Mouse (Mus musculus) erythroblast, embryonic 14.5 days (primary cell): Measurements from ENCODE around the gene Poc5. TPM values are rescaled to one million over a fixed set of nuclear protein-coding genes. Genes with fewer than 3 reads are reported as not detected.

Source experiments
- H3K27me3 ChIP-seq: 2 replicates; pipeline ENCODE4 v1.6.1; 2012; ENCODE audit warnings: inconsistent platforms; ENCODE audit not compliant: control insufficient read depth
- H3K36me3 ChIP-seq: 2 replicates; pipeline ENCODE4 v1.6.1; 2012; ENCODE audit warnings: mild to moderate bottlenecking, inconsistent platforms; ENCODE audit not compliant: control insufficient read depth
- H3K4me1 ChIP-seq: 2 replicates; pipeline ENCODE4 v1.6.1; 2012; ENCODE audit warnings: inconsistent platforms; ENCODE audit not compliant: control insufficient read depth
- H3K4me3 ChIP-seq: replicated peaks from 2 replicates; pipeline ENCODE3; 2012; ENCODE audit warnings: moderate library complexity, mild to moderate bottlenecking, inconsistent platforms
- H3K9me3 ChIP-seq: 2 replicates; pipeline ENCODE4 v1.6.1; 2012; ENCODE audit warnings: low read length, inconsistent platforms, mixed read lengths; ENCODE audit not compliant: control insufficient read depth
- GATA1 ChIP-seq: IDR thresholded peaks from 2 replicates; pipeline ENCODE4 v1.6.1; 2012; ENCODE audit warnings: low read length, inconsistent platforms, mixed read lengths
- TAL1 ChIP-seq: IDR thresholded peaks from 3 replicates; pipeline ENCODE4 v1.6.1; 2012; ENCODE audit warnings: low read length, inconsistent platforms, mixed read lengths
- polyA plus RNA-seq: library from polyadenylated mRNA; stranded (reverse); fragments of >175 nt; gene quantifications from 2 replicates; pipeline ENCODE4 v1.2.3, GENCODE M21; 2012

Poc5 gene
- polyA plus RNA-seq, 1 experiment, result 0.95 TPM

GRCm38 (mm10) chr13:96450205-96450856 lies 62.2 kb downstream of the Poc5 start:
- no peaks in the 10 kb centered on the region for H3K36me3 ChIP-seq
- no peaks in the 10 kb centered on the region for H3K4me1 ChIP-seq
- no peaks in the 10 kb centered on the region for H3K9me3 ChIP-seq
- no peak overlapping the region for H3K4me3 ChIP-seq
- TF ChIP-seq TAL1, result no peak
- TF ChIP-seq GATA1, result no peak
- H3K27me3 ChIP-seq, result no peaks in the 10 kb centered on the region

- Histone ChIP-seq H3K27me3 (no peaks in the 10 kb centered on the region), H3K36me3 (no peaks in the 10 kb centered on the region)
- TF ChIP-seq GATA1 (no peak), TAL1 (no peak)
These were observed 62.8 kb downstream of the Poc5 start for GRCm38 (mm10) chr13:96450869-96451268.

GRCm38 (mm10) chr13:96451386-96452140 lies 63.5 kb downstream of the Poc5 start:
- Histone ChIP-seq H3K4me1 (no peaks in the 10 kb centered on the region), H3K36me3 (no peaks in the 10 kb centered on the region), H3K27me3 (no peaks in the 10 kb centered on the region), H3K4me3 (no peak overlapping the region), H3K9me3 (no peaks in the 10 kb centered on the region)
- no peak for TF ChIP-seq GATA1
- no peak for TF ChIP-seq TAL1

More at GRCm38 (mm10) chr13:96450869-96451268, 62.8 kb downstream of the Poc5 start:
- Histone ChIP-seq H3K4me1 (no peaks in the 10 kb centered on the region), H3K9me3 (no peaks in the 10 kb centered on the region), H3K4me3 (no peak overlapping the region)

GRCm38 (mm10) chr13:96452621-96453020 lies 64.5 kb downstream of the Poc5 start:
- no peaks in the 10 kb centered on the region for H3K9me3 ChIP-seq
- no peaks in the 10 kb centered on the region for H3K27me3 ChIP-seq
- H3K36me3 ChIP-seq, result no peaks in the 10 kb centered on the region
- H3K4me1 ChIP-seq, result no peaks in the 10 kb centered on the region
- TF ChIP-seq GATA1, result no peak
- TF ChIP-seq TAL1, result no peak
- no peak overlapping the region for H3K4me3 ChIP-seq

- H3K27me3 ChIP-seq, result no peaks in the 10 kb centered on the region
- no peaks in the 10 kb centered on the region for H3K36me3 ChIP-seq
- no peaks in the 10 kb centered on the region; the same call in 1 of the 2 replicates for H3K4me1 ChIP-seq
- TF ChIP-seq TAL1 (no peak), GATA1 (no peak)
- no peak overlapping the region for H3K4me3 ChIP-seq
- H3K9me3 ChIP-seq, result no peaks in the 10 kb centered on the region
These were observed 66.2 kb downstream of the Poc5 start for GRCm38 (mm10) chr13:96454288-96454687.

GRCm38 (mm10) chr13:96457566-96457965 lies 69.5 kb downstream of the Poc5 start:
- H3K9me3 ChIP-seq, result no peaks in the 10 kb centered on the region
- H3K4me3 ChIP-seq, result no peak overlapping the region
- no peak for TF ChIP-seq GATA1
- no peak for TF ChIP-seq TAL1

GRCm38 (mm10) chr13:96458018-96458417 lies 69.9 kb downstream of the Poc5 start:
- no peak overlapping the region for H3K4me3 ChIP-seq
- TF ChIP-seq TAL1, result no peak
- TF ChIP-seq GATA1, result no peak
- no peaks in the 10 kb centered on the region for H3K9me3 ChIP-seq
- H3K4me1 ChIP-seq, result no peaks in the 10 kb centered on the region; the same call in 1 of the 2 replicates
- no peaks in the 10 kb centered on the region for H3K36me3 ChIP-seq
- no peaks in the 10 kb centered on the region for H3K27me3 ChIP-seq

More at GRCm38 (mm10) chr13:96457566-96457965, 69.5 kb downstream of the Poc5 start:
- H3K27me3 ChIP-seq, result no peaks in the 10 kb centered on the region
- H3K4me1 ChIP-seq, result no peaks in the 10 kb centered on the region; the same call in 1 of the 2 replicates
- no peaks in the 10 kb centered on the region for H3K36me3 ChIP-seq

GRCm38 (mm10) chr13:96458606-96459005 lies 70.5 kb downstream of the Poc5 start:
- no peaks in the 10 kb centered on the region for H3K27me3 ChIP-seq
- H3K36me3 ChIP-seq, result no peaks in the 10 kb centered on the region
- H3K4me1 ChIP-seq, result no peaks in the 10 kb centered on the region; the same call in 1 of the 2 replicates
- TF ChIP-seq GATA1 (no peak), TAL1 (no peak)
- no peak overlapping the region for H3K4me3 ChIP-seq
- no peaks in the 10 kb centered on the region for H3K9me3 ChIP-seq

GRCm38 (mm10) chr13:96462644-96463043 lies 74.5 kb downstream of the Poc5 start:
- no peaks in the 10 kb centered on the region for H3K36me3 ChIP-seq
- TF ChIP-seq TAL1, result no peak
- no peak for TF ChIP-seq GATA1
- no peaks in the 10 kb centered on the region for H3K27me3 ChIP-seq
- H3K4me1 ChIP-seq, result no peaks in the 10 kb centered on the region; the same call in 1 of the 2 replicates
- no peak overlapping the region for H3K4me3 ChIP-seq
- H3K9me3 ChIP-seq, result no peaks in the 10 kb centered on the region
